Mouse (Mus musculus): ENCODE results near the gene Sod1. TPM values are rescaled to one million over a fixed set of nuclear protein-coding genes. Genes with fewer than 3 reads are reported as not detected.

The Sod1 gene
- polyA plus RNA-seq, 2 experiments: 622 to 1,097 TPM

- H3K9me3 ChIP-seq (ENCODE audit: control insufficient read depth, low read length): no peaks in the 10 kb centered on the region
- ATAC-seq (ENCODE audit: low FRiP score, low read depth) (no peak), DNase-seq (ENCODE audit: low spot score) (no peak)
- no peaks in the 10 kb centered on the region for H3K27me3 ChIP-seq (ENCODE audit: control insufficient read depth, insufficient read depth, low read length)
- no peak overlapping the region for H3K27ac ChIP-seq (replicated peaks; ENCODE audit: low read depth, low read length)
- H3K9ac ChIP-seq (ENCODE audit: low read depth, low read length, severe bottlenecking): no peak overlapping the region
- H3K4me3 ChIP-seq (replicated peaks; ENCODE audit: low read length): no peak overlapping the region
- no peak for TF ChIP-seq POLR2A (IDR thresholded peaks at IDR 0.05; ENCODE audit: borderline replicate concordance, extremely low read depth, insufficient read depth, insufficient read length)
- H3K4me1 ChIP-seq (ENCODE audit: control insufficient read depth, insufficient read depth, low read length): no peaks in the 10 kb centered on the region
- no peaks in the 10 kb centered on the region for H3K36me3 ChIP-seq (ENCODE audit: control insufficient read depth, insufficient read depth, low read length)
- 87% methylated on average over 5 of the region's 5 CpGs for WGBS
- H3K4me2 ChIP-seq (replicated peaks; ENCODE audit: low read depth, low read length, severe bottlenecking): no peak overlapping the region
Measured at GRCm38 (mm10) chr16:90179892-90180291, 40.7 kb upstream of the Sod1 start.

GRCm38 (mm10) chr16:90180975-90181374 is 39.6 kb upstream of the Sod1 start:
- Histone ChIP-seq H3K9me3 (ENCODE audit: control insufficient read depth, low read length) (no peaks in the 10 kb centered on the region), H3K36me3 (ENCODE audit: control insufficient read depth, insufficient read depth, low read length) (no peaks in the 10 kb centered on the region), H3K4me2 (replicated peaks; ENCODE audit: low read depth, low read length, severe bottlenecking) (no peak overlapping the region), H3K4me1 (ENCODE audit: control insufficient read depth, insufficient read depth, low read length) (no peaks in the 10 kb centered on the region), H3K9ac (ENCODE audit: low read depth, low read length, severe bottlenecking) (no peak overlapping the region), H3K27ac (replicated peaks; ENCODE audit: low read depth, low read length) (no peak overlapping the region), H3K27me3 (ENCODE audit: control insufficient read depth, insufficient read depth, low read length) (no peaks in the 10 kb centered on the region), H3K4me3 (replicated peaks; ENCODE audit: low read length) (no peak overlapping the region)
- ATAC-seq (ENCODE audit: low FRiP score, low read depth): no peak
- TF ChIP-seq POLR2A (IDR thresholded peaks at IDR 0.05; ENCODE audit: borderline replicate concordance, extremely low read depth, insufficient read depth, insufficient read length): no peak
- WGBS: 78% methylated on average over 6 of the region's 6 CpGs
- no peak for DNase-seq (ENCODE audit: low spot score)

GRCm38 (mm10) chr16:90181673-90182072 is 38.9 kb upstream of the Sod1 start:
- Histone ChIP-seq H3K4me2 (replicated peaks; ENCODE audit: low read depth, low read length, severe bottlenecking) (no peak overlapping the region), H3K4me3 (replicated peaks; ENCODE audit: low read length) (no peak overlapping the region), H3K36me3 (ENCODE audit: control insufficient read depth, insufficient read depth, low read length) (no peaks in the 10 kb centered on the region), H3K9ac (ENCODE audit: low read depth, low read length, severe bottlenecking) (no peak overlapping the region), H3K9me3 (ENCODE audit: control insufficient read depth, low read length) (no peaks in the 10 kb centered on the region), H3K27me3 (ENCODE audit: control insufficient read depth, insufficient read depth, low read length) (no peaks in the 10 kb centered on the region), H3K4me1 (ENCODE audit: control insufficient read depth, insufficient read depth, low read length) (no peaks in the 10 kb centered on the region), H3K27ac (replicated peaks; ENCODE audit: low read depth, low read length) (no peak overlapping the region)
- ATAC-seq (ENCODE audit: low FRiP score, low read depth) (no peak), DNase-seq (ENCODE audit: low spot score) (no peak)
- WGBS: 75% methylated on average over 8 of the region's 8 CpGs
- no peak for TF ChIP-seq POLR2A (IDR thresholded peaks at IDR 0.05; ENCODE audit: borderline replicate concordance, extremely low read depth, insufficient read depth, insufficient read length)

- Histone ChIP-seq H3K4me3 (replicated peaks; ENCODE audit: low read length) (no peak overlapping the region), H3K9ac (ENCODE audit: low read depth, low read length, severe bottlenecking) (no peak overlapping the region), H3K36me3 (ENCODE audit: control insufficient read depth, insufficient read depth, low read length) (no peaks in the 10 kb centered on the region), H3K4me1 (ENCODE audit: control insufficient read depth, insufficient read depth, low read length) (no peaks in the 10 kb centered on the region), H3K27me3 (ENCODE audit: control insufficient read depth, insufficient read depth, low read length) (no peaks in the 10 kb centered on the region), H3K4me2 (replicated peaks; ENCODE audit: low read depth, low read length, severe bottlenecking) (no peak overlapping the region), H3K27ac (replicated peaks; ENCODE audit: low read depth, low read length) (no peak overlapping the region), H3K9me3 (ENCODE audit: control insufficient read depth, low read length) (no peaks in the 10 kb centered on the region)
- TF ChIP-seq POLR2A (IDR thresholded peaks at IDR 0.05; ENCODE audit: borderline replicate concordance, extremely low read depth, insufficient read depth, insufficient read length): no peak
- ATAC-seq (ENCODE audit: low FRiP score, low read depth) (no peak), DNase-seq (ENCODE audit: low spot score) (no peak)
- 89% methylated on average over 6 of the region's 6 CpGs for WGBS
Measured at GRCm38 (mm10) chr16:90184135-90184534, 36.4 kb upstream of the Sod1 start.

- H3K27me3 ChIP-seq (ENCODE audit: control insufficient read depth, insufficient read depth, low read length): no peaks in the 10 kb centered on the region
- no peak overlapping the region for H3K4me2 ChIP-seq (replicated peaks; ENCODE audit: low read depth, low read length, severe bottlenecking)
- WGBS: 46% methylated on average over 8 of the region's 8 CpGs
- peak; percentile 59; the same call in 1 of the 2 replicates for ATAC-seq (ENCODE audit: low FRiP score, low read depth)
- H3K27ac ChIP-seq (replicated peaks; ENCODE audit: low read depth, low read length): no peak overlapping the region
- no peak overlapping the region for H3K9ac ChIP-seq (ENCODE audit: low read depth, low read length, severe bottlenecking)
- H3K9me3 ChIP-seq (ENCODE audit: control insufficient read depth, low read length): no peaks in the 10 kb centered on the region
- H3K4me1 ChIP-seq (ENCODE audit: control insufficient read depth, insufficient read depth, low read length): no peaks in the 10 kb centered on the region
- H3K4me3 ChIP-seq (replicated peaks; ENCODE audit: low read length): no peak overlapping the region
- peak; percentile 91 for DNase-seq (ENCODE audit: low spot score)
- H3K36me3 ChIP-seq (ENCODE audit: control insufficient read depth, insufficient read depth, low read length): no peaks in the 10 kb centered on the region
- no peak for TF ChIP-seq POLR2A (IDR thresholded peaks at IDR 0.05; ENCODE audit: borderline replicate concordance, extremely low read depth, insufficient read depth, insufficient read length)
Measured at GRCm38 (mm10) chr16:90185928-90186588, 34.5 kb upstream of the Sod1 start.
